Mouse (Mus musculus) retina, postnatal 7 days (tissue): ENCODE measurements around the gene Ece1.

ENCODE experiments used
- DNase-seq: peaks from one replicate; pipeline ENCODE4 v3.0.0-alpha.2; 2012; ENCODE audit warnings: low read depth, low spot score

Ece1 gene

DNA sequence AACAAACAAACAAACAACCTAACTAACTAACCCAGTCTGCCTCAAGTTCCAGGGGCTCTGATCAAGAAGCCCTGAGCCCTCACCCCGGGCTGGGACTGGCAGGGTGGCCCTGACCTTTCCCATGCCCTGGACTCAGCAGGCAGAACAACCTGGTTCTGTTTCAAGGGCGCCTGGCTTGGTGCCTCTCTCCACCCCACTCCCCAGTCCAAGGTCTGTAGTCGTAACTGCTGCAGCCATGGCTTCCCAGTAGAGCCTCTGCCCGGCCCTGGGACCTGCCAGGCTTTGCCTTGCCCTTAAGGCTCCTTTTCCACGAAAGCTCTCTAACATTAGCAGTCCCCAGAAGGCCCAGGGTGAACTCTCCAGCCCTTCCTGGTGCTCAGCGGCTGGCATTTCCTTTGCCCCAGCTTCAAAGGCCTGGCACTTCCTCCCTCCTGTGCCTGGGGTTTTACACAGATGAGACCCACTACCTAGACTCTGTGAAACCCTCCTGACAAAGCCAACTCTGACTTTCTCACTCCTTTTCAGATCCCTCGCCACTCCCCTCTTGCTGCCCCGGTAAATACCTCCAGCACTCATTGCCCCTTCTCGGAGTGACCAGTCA, 6.2 kb upstream of the Ece1 start:
- DNase-seq: no peak

DNA sequence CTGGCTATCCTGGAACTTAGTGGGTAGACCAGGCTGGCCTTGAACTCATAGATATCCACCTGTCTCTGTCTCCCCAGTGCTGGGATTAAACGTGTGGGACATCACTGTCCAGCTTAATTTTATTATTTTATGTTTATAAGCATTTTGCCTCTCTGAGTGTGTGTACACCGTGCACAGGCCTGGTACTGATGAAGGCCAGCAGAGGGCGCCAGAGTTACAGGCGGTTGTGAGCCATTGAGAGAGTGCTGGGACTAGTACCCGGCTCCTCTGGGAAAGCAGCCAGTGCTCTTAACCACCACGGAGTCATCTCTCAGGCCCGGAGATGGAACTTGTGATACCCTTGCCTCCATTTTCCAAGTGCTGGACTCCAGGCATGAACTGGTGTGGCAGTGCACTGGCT, 4.9 kb upstream of the Ece1 start:
- DNase-seq: no peak

DNA sequence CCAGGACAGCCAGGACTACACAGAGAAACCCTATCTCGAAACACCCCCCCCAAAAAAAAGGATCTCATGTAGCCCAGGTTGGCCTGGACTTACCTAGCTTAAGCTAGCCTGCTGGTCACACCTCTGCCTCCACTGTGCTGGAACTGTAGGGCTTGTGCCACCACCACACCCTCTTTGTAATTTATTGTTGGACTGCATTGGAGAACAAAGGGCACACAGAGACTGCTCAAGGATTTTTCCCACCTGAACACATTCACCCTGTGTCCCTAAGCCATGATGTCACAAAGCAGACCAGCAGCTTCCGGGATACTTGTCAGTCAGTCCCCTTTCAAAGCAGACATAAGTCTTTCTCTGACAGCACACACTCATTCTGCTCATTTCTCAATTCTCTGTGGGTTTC, 3.7 kb upstream of the Ece1 start:
- no peak for DNase-seq

DNA sequence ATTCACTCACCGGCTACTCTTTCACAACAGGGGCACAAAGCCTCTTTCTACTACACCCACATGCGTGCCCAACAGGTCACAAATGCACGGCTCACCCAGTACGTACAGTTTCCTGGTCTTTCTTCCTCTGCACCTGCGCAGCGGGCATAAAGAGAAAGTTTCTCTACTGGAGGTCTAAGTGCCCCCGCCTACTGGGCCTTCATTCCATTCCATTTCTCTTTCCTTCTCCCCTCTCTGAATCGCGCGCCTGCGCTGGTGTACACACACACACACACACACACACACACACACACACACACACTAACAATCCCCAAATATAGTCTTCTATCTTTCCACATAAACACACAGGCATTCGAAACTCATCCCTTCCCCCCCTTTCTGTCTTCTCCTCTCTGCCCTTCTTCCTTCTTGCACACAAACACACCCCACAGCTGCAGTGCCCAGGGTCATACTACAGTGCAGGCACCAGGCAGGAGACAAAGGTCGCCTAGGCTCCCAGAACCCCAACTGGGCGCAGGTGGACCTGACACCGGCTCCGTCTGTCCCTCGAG, 501 bp upstream of the Ece1 start:
- DNase-seq: no peak

DNA sequence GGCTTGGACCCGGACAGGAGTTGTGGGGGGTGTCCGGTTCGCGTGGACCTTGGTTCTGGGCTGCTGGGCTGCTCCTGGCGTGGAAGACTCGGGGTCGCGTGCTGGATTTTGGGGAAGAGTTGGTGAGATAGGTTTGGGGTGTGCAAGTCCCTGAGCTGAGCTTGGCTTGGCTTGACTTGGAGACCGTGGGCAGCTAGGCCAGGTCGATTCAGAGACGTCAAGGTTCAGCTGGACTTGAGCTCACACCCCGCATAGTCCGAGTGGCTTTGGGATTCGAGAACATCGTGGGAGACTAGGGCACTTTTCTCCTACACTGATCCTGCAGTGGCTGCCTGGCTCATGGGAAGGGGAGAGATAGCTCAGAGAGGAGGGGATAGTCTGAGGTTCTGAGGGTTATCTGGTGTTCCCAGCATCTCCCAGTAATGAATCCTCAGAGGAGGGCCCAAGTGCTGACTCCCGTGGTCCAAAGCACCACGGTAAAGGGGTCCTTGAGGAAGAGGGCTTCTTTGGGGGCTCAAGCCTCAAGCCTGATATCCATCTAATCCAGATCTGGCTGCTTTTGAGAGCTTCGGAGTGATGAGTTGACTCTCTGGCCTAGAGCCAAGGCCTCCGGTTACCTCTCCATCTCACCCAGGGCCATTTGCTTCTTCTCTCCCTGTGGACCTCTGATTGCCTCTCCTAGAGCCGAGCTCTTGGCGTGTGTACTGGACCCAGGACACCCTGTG, 641 bp downstream of the Ece1 start:
- DNase-seq: no peak

DNA sequence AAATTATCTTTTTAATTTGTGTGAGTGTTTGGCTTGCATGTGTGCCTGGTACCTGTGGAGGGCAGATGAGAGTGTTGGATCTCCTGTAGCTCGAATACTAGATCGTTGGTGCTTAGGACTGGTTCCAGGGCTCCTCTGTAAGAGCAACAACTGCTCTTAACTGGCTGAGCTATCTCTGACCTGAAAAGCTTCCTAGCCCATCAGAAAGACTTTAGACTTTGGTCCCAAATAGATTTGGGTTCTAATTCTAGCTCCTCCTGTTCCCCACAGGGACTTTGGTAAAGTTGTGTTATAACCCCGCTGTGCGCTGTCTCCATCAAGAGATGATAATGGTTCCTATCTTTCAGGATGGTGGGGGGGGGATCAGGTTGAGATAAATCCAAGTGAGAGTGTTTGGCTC, 2.0 kb downstream of the Ece1 start:
- DNase-seq: no peak

DNA sequence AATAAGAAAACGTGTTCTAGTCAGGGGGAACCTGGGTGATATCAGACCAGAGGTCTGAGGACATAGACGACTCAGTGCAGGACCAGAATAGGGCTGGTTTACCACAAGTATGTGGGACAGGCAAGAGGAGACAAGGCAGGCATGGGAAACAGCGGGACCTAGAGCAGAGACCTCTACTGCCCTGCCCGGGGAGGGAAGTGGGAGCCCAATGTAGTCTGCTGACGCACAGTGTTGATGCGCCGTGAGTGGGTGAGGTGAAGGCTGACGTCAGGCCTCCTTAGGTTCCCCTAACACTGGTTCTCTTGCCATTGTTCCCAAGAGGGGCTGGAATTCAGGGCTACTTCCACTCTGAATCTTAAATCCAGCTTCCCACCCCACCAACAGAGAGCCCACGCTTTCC, 2.7 kb downstream of the Ece1 start:
- DNase-seq: no peak

DNA sequence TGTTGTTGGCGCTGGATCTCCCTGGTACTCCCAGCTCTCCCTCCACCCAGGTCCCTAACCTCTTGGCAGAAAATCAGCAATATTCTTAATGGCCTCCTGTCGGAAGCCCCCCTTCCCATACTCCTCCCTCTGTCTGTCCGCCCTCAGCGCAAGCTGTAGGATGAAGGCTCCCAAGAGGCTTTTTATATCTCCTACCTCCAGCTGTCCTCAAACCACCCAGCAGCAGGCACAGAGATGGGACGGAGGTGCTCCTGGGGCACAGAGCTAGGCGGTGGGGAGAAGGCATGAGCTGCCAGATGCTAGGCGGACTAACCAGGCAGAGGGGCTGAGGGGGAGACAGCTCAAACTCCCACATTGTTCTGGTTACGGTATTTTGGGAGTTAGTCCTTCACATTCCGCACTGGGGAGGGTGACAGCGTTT, 3.2 kb downstream of the Ece1 start:
- DNase-seq: no peak

DNA sequence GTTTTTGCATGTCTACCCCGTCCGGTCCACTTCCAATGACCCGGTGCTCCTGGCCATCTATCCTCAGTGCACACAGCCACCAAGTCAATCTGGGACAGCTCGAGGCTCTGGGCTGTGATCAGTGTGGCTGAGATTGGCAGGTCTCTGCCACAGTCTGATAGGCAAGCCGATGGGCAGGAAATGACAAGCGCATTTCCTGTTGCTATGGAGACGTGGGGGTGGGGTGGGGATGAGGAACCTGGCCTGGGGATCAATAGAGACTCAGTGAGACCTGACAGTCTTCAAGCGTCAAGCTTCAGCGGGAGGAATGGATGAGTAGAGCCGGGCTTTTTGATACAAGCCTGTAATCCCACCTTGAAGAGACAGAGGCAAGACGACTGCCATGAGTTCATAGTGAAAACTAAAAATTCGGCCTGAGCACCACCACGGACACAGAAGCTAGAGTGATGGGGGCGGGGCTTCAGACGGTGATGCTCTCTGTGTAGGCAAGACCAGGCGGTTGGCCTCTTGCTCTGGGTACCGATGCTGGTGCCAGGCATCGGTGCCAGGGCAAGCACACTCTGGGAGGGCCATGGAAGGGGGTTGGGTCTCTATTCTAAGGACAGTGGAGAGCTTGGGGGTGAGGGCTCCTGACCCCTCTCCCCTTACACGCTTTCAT, 4.3 kb downstream of the Ece1 start:
- DNase-seq: no peak

DNA sequence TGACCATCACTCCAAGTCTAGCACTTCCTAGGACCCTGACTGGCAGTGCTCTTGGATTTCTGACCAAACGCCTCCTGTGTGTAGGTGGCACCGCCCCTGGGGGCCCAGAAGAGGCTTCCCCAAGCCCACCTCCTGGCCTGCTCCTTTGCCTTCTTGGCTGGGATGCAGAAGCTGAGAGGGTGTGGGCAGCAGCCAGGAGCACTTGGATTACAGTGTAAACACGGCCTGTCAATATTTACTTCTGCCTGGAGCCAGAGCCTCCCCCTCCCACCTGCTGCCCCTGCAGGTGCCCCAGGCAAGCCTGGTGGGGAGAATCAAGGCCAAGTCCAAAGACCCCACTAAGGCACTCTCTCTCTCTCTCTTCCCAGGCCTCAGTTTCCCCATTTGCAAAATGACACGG, 5.2 kb downstream of the Ece1 start:
- no peak for DNase-seq

DNA sequence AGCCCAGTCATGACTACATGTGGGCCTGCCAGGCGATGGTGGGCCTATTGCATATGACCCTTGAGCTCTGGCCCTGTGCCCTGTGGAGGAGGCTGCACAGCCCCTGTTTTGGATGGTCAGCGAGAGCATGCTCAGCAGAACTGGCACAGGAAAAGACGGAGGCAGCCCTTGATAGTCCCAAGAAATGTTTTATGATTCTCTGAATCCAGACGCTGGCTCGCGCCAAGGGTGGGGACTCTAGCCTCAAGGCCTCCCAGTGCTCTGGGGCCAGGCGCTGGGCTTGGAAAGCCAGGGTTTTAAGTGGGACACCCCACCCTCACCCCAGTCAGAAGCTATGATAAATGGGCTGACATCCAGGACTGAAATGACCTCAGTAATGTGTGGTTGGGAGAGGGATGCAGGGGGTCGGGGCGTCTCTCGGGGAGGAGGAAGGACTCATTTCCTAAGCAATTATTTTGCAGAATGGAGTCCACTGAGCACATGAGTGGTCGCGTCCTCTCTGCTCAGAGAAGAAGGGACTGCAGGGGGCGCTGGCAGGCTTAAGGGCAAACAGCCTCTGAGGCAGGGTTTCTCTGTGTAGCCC, 5.7 kb downstream of the Ece1 start:
- no peak for DNase-seq

DNA sequence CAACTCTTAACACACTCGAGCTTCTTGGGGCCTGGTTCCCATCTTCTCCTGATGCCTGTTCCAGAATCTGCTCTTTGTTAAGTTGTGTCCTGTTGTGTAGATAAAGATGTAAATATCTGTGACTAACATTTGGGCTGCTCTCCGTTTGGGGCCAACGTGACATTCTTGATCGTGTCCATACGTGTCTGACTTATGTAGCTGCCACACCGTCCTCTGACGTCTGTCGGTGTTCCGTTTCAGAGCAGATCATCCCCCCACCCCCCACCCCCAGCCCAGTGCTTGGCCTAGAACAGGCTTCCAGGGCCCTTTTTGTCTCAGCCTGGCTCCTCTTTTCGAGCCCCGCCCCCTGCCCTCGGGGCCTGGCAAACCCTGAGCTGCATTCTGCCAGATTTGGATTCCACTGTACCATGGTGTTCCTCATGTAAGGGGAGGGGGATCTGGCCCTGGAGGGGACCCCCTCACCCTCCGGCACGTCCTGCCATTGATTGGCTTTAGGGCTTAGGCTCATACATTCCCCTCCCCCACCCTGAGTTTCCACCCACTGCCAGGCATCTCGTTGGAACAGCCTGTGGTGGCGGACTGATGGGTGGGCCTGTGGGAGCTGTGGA, 7.7 kb downstream of the Ece1 start:
- no peak for DNase-seq

DNA sequence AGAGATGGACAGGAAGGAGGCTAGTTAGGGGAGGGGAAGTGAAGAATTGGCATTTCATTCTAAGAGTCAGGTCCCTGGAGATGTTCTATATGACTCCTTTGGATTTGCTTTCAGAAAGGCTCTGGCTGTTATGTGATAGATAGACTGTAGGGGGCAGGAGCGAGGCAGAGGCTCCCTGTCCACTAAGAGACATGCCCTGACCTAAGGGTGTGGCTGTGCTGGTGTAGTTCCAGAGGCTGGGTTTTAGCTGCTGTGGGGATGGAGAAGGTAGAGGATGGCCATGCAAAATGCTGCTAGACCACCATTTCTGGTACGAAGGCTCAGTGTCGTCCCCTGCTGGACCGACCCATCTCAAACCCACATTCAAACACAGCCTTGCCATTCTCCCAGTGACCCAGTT, 8.9 kb downstream of the Ece1 start:
- DNase-seq: no peak

DNA sequence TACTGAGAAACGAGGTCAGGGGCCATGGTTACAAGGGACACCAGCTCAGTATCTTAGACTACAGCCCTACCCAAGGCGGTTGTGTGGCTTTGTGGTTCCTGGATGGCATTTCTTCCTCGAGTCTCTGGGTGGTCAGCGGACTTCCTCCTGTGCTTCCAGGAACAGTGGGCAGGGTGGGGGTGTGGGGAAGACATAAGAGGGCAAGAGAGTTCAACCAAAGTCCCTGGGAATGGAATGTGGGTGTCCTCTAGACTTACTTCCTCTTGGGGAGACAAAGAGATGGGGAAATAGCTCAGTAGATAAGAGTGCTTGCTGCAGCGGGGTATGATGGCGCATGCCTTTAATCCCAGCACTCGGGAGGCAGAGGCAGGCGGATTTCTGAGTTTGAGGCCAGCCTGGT, 9.4 kb downstream of the Ece1 start:
- no peak for DNase-seq

DNA sequence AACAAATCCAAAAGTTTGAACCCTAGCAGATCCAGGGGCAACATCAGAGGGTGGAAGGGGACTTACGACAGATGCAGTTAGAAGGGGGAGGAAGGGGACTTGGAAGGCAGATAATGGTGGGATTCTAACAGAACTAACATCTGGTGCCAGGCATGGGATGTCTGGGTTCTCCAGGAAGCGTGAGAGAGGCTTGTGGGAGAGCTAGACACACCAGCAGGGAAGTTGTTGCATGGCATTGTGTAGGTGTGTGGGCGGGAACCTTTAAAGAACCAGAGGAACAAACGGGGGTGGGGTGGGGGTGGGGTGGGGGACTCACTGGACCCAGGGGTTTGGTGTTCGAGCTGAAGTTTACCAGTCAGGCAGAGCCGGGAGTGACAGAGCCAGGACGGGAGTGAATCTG, 12.3 kb downstream of the Ece1 start:
- no peak for DNase-seq

DNA sequence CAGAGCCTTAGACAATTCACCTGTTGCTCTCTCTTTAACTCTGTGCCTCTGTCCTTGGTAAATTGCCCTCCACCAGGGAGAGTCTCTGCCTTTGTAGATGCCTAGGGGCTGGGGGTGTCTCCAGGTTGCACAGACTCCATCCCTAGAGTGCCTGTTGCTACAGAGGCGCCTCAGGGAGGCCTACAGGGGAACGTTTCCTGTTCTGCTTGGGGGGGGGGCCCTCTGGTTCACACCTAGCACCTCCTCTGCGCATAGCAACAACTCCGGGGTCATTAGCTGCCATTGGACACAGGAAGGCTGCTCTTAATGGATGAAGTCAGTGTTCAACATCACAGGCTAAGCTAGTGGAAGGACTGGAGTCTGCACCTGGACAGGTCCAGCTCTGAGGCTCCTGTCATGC, 12.8 kb downstream of the Ece1 start:
- no peak for DNase-seq

DNA sequence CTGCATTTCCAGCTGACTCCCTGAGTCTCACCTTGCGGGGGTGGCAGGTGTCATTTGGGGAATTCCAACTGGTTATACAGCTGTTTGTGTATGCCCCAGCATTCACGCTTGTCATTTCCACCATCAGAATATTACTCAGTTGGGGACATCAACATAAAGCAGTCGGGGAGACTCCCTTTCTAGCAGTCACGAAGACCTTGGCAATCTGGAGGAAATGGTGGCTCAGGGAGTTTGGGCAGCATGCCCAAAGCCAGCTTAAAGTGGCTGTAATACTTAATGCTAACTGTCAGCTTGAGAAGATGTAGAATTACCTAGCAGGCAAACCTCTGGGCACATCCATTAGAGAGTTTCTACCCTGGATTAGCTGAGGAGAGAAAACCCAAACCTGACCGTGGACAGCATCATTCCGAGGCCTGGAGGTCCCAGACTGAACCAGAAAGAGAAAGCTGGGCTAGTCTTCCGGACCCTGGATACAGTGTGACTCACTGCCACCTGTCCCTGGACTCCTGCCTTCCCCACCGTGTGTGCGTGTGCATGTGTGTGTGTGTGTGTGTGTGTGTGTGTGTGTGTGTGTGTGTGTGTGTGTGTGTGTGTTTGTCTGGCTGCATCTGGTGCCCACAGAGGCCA, 13.5 kb downstream of the Ece1 start:
- DNase-seq: no peak

DNA sequence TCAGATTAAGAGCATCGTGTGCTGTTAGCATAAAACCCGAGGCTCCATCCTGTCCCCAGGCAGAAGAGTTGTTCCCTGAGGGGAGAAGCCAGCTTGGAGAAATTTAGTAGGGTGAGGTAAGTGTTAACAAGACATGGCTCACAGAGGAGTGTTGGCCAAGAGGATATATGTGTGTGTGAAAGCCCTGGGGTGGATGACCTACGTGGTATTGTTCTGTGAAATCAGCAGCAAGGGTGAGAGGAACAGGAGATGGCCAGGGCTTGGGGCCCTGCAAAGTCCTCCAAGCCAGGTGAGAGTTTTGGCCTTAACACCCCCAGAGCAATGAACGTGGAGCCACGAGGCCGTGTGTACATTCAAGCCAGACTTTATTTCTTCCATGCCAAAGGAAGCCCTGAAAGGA, 14.8 kb downstream of the Ece1 start:
- DNase-seq: no peak

DNA sequence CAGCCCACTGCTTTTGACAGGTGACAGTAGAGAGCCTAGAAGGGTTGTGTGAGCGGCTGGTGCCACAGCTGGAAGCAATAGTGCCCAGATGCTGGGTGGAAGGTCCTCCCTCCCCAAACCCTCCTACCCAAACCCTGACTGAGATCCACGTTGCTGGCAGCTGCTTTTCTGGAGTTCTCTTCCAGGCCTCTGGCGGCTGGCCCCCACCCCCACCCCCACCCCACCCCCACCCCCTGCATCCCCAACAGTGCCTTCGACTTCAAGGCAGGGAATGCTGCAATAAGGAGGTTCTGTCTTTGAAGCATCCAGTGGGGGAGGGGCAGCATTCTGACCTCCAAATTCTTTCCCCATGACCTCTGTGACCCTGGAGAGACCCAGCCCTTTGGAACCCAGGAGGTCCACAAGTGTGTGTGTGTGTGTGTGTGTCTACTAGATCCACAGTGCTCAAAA, 15.4 kb downstream of the Ece1 start:
- DNase-seq: no peak

DNA sequence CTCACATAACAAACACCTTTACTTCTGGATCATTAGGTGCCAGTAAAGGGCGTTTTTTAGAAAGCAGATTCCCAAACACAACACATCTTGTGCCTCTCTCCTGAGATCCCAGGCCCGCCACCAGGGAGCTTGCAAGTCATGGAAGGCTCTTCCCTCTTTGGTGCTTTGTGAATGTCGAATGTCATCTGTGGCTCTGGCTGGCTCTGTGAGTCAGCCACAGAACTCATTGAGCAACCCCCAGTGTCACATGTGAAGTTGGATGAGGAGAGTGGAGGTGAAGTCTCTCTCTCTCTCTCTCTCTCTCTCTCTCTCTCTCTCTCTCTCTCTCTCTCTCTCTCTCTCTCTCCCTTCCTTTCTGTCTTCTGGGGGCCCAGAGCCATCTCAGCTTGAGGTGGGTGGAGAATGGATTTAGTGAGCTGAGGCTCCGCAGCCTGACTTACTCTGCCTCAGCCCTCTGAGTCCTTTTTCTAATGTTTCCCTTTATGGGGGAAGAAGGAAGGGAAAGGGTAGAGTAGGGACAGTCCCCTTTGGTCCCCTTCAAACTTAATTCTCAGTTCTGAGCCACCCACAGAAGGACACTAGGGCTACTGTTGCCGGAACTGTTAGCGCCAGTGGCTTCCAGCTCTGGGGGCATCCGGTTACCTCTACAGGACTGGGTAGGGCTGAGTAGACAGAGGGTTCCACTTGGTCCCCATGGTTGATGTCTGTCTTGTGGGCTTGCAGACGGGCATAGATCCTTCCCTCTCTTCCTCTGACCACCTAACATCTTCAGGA, 17.5 kb downstream of the Ece1 start:
- DNase-seq: no peak

DNA sequence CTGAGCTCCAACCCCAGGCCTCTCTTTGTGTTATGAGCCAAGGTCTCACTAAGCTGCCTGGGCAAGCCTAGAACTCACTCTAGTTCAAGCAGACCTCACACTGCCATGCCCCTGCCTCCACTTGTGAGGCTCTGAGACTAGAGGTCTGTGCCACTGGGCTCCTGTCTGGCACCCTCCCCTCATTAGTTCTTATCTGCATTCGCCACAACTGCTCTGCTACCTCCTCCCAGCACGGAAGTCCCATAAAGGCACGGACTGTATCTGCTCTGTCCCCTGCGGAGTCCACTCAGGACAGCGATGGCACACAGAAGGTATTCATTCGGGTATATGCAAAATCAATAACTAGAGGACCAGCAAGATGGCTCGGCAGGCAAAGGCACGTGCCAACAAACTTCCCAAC, 19.4 kb downstream of the Ece1 start:
- no peak for DNase-seq
